Mouse (Mus musculus): ENCODE results near the gene Fam187b. TPM values are rescaled to one million over a fixed set of nuclear protein-coding genes. Genes with fewer than 3 reads are reported as not detected.
A peak's percentile ranks its signal among the peaks of the same experiment; 100 is the strongest.

Fam187b gene
- polyA plus RNA-seq, 1 experiment from 2014 or later = 6.5 TPM

DNA sequence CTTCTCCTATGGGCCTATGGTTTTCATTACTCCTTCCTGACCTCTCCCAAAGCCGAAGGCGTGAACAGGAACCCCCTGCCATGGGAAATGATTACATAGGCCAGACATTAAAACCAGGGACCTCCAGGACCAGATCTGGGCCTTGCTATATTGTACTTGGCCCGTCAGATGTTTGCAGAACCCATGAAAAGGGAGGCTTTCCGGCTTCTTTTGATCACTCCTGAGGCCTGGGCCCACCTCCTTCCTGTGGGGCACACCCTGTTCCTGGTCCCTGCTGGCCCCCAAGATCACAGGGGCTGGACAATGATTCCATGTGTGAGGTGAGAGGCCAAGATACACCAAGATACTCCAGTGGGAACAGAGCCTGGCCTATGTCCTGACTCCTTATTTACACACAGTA, 4.4 kb upstream of the Fam187b start:
- H3K36me3 ChIP-seq (ENCODE audit: control insufficient read depth, insufficient read depth, low read length) = 0 out of 2 replicates have a peak, but pooled peaks cover 3% of the 10 kb centered on the region
- H3K4me3 ChIP-seq (ENCODE audit: low read length) = no peak overlapping the region
- no peak for ATAC-seq (ENCODE audit: low read depth)
- no peak overlapping the region for H3K27ac ChIP-seq (ENCODE audit: low read length)
- no peak overlapping the region for H3K4me2 ChIP-seq (ENCODE audit: low read depth, low read length)
- no peaks in the 10 kb centered on the region for H3K9me3 ChIP-seq (ENCODE audit: control insufficient read depth, low read length)
- no peak overlapping the region for H3K9ac ChIP-seq (ENCODE audit: low read length)
- H3K27me3 ChIP-seq (ENCODE audit: control insufficient read depth, insufficient read depth, low read depth, low read length) = peaks cover 15% of the 10 kb centered on the region
- 67% methylated on average over 4 of the region's 4 CpGs for WGBS
- peaks cover 4% of the 10 kb centered on the region for H3K4me1 ChIP-seq (replicated peaks; ENCODE audit: control insufficient read depth, insufficient read depth, low read length)

DNA sequence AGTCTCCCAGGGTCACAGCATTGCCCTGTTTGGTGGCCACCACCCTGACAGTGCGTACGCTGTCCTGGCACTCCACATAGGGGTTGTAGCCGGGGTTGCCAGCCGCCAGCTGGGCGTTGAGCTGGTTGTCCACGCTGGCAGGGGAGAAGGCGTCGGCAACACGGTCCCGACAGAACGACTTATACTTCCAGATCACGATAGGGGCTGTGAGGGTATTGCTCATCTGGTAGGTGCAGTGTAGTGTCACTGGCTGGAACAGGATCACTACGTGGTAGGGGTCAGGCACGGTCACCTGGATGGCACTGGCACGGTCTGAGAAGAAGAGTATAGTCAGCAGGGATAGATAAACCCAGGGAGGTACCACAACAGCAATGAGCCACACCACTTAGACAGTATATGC, 1.7 kb upstream of the Fam187b start:
- peaks cover 15% of the 10 kb centered on the region for H3K27me3 ChIP-seq (ENCODE audit: control insufficient read depth, insufficient read depth, low read depth, low read length)
- H3K9me3 ChIP-seq (ENCODE audit: control insufficient read depth, low read length) = no peaks in the 10 kb centered on the region
- ATAC-seq (ENCODE audit: low read depth) = no peak
- peak overlapping the region; percentile 62 for H3K4me3 ChIP-seq (ENCODE audit: low read length)
- 79% methylated on average over 15 of the region's 15 CpGs for WGBS
- peak overlapping the region; percentile 74; the same call in 1 of the 2 replicates for H3K9ac ChIP-seq (ENCODE audit: low read length)
- H3K27ac ChIP-seq (ENCODE audit: low read length) = no peak overlapping the region
- H3K4me1 ChIP-seq (replicated peaks; ENCODE audit: control insufficient read depth, insufficient read depth, low read length) = peaks cover 6% of the 10 kb centered on the region
- H3K4me2 ChIP-seq (ENCODE audit: low read depth, low read length) = peak overlapping the region; percentile 65
- 0 out of 2 replicates have a peak, but pooled peaks cover 3% of the 10 kb centered on the region for H3K36me3 ChIP-seq (ENCODE audit: control insufficient read depth, insufficient read depth, low read length)

DNA sequence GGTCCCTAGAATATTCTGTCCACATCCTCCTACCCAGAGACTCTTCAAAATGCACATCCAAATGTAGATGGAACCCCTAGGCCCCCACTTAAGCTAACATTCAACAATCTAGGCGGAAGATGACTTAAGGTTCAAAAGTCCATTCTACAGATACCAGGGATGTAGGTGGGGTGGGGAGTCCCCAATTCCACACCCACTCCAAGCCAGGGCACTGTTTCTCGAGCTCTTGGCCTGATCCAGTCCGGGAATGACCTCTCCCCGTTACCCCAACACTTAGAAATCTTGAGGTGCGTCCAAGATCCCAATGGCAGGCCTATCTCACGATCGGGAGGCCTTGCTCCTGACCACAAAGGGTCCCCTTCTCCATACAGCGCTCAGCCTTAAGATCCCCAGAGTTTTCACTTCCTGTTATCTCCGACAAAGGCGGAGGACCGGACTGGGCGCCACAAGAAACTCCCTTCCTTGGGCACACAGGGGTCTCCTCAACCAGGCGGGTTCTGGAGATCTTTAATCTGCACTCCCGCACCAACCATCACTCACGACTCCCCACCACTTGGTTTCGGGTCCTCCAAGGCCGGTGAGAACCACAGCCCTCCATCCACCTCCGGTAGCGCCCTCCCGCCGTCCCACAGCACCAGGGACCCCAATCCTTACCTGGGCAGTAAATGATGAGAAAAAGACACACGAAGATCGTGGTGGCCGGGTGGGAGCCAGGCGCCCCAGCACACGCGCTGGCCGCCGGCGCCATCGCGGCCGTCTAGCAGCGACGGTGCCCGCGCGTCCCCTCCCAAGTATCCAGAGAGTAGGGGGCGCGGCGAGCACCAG, 952 bp upstream of the Fam187b start:
- Histone ChIP-seq H3K9ac (ENCODE audit: low read length) (peak overlapping the region; percentile 74), H3K9me3 (ENCODE audit: control insufficient read depth, low read length) (no peaks in the 10 kb centered on the region), H3K4me3 (ENCODE audit: low read length) (peak overlapping the region; percentile 62), H3K36me3 (ENCODE audit: control insufficient read depth, insufficient read depth, low read length) (0 out of 2 replicates have a peak, but pooled peaks cover 3% of the 10 kb centered on the region), H3K4me2 (ENCODE audit: low read depth, low read length) (peak overlapping the region; percentile 65), H3K27ac (ENCODE audit: low read length) (peak overlapping the region; percentile 96), H3K27me3 (ENCODE audit: control insufficient read depth, insufficient read depth, low read depth, low read length) (peaks cover 15% of the 10 kb centered on the region), H3K4me1 (replicated peaks; ENCODE audit: control insufficient read depth, insufficient read depth, low read length) (peaks cover 6% of the 10 kb centered on the region)
- peak; percentile 57 for ATAC-seq (ENCODE audit: low read depth)
- WGBS = 4% methylated on average over 41 of the region's 41 CpGs

DNA sequence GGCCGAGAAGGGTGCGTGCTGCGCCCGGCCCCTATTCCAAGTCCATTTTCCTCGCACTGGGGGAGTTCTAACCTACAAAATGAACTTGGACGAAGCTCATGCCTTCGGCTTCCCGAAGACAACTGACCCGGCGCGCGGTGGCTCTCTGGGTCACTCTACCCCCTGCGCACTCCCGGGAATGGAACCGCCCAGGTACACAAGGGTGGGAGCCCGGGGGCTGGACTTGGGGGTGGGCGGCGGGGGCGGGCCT, 414 bp upstream of the Fam187b start, which contains the start of gene Lsr:
Lsr (minus strand) TSS at position 214 of the 250 bp plus-strand sequence.
- under 1% methylated on average over 19 of the region's 19 CpGs for whole genome bisulfite sequencing
- H3K4me3 ChIP-seq (ENCODE audit: low read length) = peak within 1 kb of the TSS; percentile 62

DNA sequence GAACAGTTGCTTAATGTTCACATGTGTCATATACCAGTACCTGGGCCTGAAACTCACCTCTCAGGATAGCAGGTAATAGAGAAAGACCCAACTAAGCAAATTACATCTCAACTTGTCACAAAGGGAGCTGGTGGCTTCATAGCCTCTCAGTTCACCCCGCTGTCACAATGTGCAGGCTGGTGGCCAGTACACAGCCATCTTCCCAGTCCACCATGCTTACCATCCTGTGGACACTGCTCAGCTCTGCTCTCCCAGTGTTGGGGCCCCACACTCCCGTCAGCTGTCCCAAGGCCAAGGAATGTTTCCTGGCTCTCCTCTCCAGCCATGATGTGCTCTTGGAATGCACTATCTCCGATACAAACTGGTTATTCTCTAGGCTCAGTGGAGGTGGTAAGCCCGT, 8.1 kb downstream of the Fam187b start:
- no peak for ATAC-seq (ENCODE audit: low read depth)
- Histone ChIP-seq H3K4me1 (replicated peaks; ENCODE audit: control insufficient read depth, insufficient read depth, low read length) (no peaks in the 10 kb centered on the region), H3K27me3 (ENCODE audit: control insufficient read depth, insufficient read depth, low read depth, low read length) (no peaks in the 10 kb centered on the region), H3K27ac (ENCODE audit: low read length) (no peak overlapping the region), H3K9ac (ENCODE audit: low read length) (no peak overlapping the region), H3K9me3 (ENCODE audit: control insufficient read depth, low read length) (no peaks in the 10 kb centered on the region), H3K4me3 (ENCODE audit: low read length) (no peak overlapping the region), H3K36me3 (ENCODE audit: control insufficient read depth, insufficient read depth, low read length) (no peaks in the 10 kb centered on the region), H3K4me2 (ENCODE audit: low read depth, low read length) (no peak overlapping the region)
- WGBS = 85% methylated on average over 4 of the region's 4 CpGs

More for the DNA sequence above, 414 bp upstream of the Fam187b start, which contains the start of gene Lsr:
- ATAC-seq (ENCODE audit: low read depth) = peak; percentile 92
- Histone ChIP-seq H3K36me3 (ENCODE audit: control insufficient read depth, insufficient read depth, low read length) (0 out of 2 replicates have a peak, but pooled peaks cover 3% of the 10 kb centered on the region), H3K27me3 (ENCODE audit: control insufficient read depth, insufficient read depth, low read depth, low read length) (peaks cover 15% of the 10 kb centered on the region), H3K9ac (ENCODE audit: low read length) (peak within 1 kb of the TSS; percentile 74), H3K9me3 (ENCODE audit: control insufficient read depth, low read length) (no peaks in the 10 kb centered on the region), H3K4me2 (ENCODE audit: low read depth, low read length) (peak within 1 kb of the TSS; percentile 65), H3K27ac (ENCODE audit: low read length) (peak within 1 kb of the TSS; percentile 96), H3K4me1 (replicated peaks; ENCODE audit: control insufficient read depth, insufficient read depth, low read length) (peaks cover 6% of the 10 kb centered on the region)

DNA sequence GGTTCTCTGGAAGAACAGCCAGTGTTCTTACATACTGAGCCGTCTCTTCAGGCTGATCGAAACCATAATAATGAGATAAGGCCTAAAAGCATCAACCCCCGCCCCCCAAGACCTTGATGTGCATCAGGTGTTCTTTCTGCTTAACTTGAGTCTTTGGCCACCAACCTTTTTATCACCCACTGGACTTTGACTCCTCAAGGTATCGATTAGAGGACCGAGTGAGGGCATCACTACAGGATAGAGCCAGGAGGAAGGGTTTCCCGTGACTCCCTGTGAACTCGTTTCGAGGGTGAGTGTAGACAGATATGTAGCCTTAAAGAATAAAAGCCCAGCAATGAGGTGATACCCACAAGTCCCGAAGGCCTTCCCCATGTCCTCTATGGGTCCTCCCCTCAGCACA, 11.8 kb downstream of the Fam187b start:
- H3K36me3 ChIP-seq (ENCODE audit: control insufficient read depth, insufficient read depth, low read length) = no peaks in the 10 kb centered on the region
- H3K9me3 ChIP-seq (ENCODE audit: control insufficient read depth, low read length) = no peaks in the 10 kb centered on the region
- no peak overlapping the region for H3K27ac ChIP-seq (ENCODE audit: low read length)
- no peak overlapping the region for H3K4me2 ChIP-seq (ENCODE audit: low read depth, low read length)
- ATAC-seq (ENCODE audit: low read depth) = no peak
- no peak overlapping the region for H3K4me3 ChIP-seq (ENCODE audit: low read length)
- no peaks in the 10 kb centered on the region for H3K4me1 ChIP-seq (replicated peaks; ENCODE audit: control insufficient read depth, insufficient read depth, low read length)
- H3K9ac ChIP-seq (ENCODE audit: low read length) = no peak overlapping the region
- H3K27me3 ChIP-seq (ENCODE audit: control insufficient read depth, insufficient read depth, low read depth, low read length) = no peaks in the 10 kb centered on the region
- WGBS = 81% methylated on average over 9 of the region's 9 CpGs

DNA sequence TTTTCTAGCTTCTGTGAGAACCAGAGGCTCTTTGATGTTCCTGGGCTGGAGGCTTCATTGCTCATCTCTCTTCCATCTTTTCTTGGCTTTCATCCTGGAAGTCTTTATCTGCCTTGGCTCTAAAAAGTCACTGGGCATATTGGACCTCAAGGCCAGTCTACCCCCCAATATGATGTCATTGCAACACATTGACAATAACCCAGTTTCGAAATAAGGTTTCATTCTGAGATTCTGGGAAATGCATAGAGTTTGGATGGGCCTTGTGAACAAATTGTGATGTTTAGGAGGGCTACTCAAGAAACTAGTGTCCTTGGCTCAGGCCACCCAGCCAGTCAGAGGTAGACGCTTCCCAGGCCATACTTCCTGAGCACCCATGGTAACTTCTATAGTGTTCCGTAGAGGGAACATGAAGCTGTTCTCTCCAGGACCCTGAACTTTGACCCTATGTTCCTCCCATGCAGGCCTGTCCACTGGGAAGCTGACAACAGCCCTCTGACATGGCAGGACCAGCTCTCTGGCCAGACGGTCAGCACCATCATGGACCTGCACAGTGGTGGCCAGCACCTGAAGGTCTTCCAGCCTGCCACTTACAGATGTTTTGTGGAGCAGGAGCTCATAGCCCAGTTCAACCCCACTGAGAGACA, 15.1 kb downstream of the Fam187b start:
- no peak overlapping the region for H3K27ac ChIP-seq (ENCODE audit: low read length)
- H3K4me1 ChIP-seq (replicated peaks; ENCODE audit: control insufficient read depth, insufficient read depth, low read length) = no peaks in the 10 kb centered on the region
- no peaks in the 10 kb centered on the region for H3K9me3 ChIP-seq (ENCODE audit: control insufficient read depth, low read length)
- no peaks in the 10 kb centered on the region for H3K27me3 ChIP-seq (ENCODE audit: control insufficient read depth, insufficient read depth, low read depth, low read length)
- ATAC-seq (ENCODE audit: low read depth) = no peak
- WGBS = 87% methylated on average over 4 of the region's 4 CpGs
- H3K9ac ChIP-seq (ENCODE audit: low read length) = no peak overlapping the region
- H3K36me3 ChIP-seq (ENCODE audit: control insufficient read depth, insufficient read depth, low read length) = no peaks in the 10 kb centered on the region
- H3K4me3 ChIP-seq (ENCODE audit: low read length) = no peak overlapping the region
- H3K4me2 ChIP-seq (ENCODE audit: low read depth, low read length) = no peak overlapping the region

DNA sequence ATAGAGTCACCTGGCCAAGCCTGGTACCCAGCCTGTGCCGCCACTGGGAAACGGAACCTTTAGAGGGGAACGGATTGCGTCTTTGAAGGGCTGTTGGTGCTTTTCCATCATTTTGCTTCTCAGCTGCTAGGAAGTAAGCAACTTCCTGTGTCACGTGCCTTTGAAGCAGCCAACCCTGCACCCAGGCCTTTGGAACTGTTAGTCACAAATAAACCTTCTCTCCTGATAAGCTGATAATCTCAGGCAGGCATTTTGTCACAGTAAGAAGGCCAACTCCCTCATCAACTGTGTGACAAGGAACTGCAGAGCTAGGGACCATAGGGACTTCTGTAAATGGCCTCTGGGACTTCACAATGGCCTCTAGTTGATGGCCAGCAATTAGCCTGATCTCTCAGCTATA, 18.6 kb downstream of the Fam187b start:
- no peak overlapping the region for H3K9ac ChIP-seq (ENCODE audit: low read length)
- no peak overlapping the region for H3K4me3 ChIP-seq (ENCODE audit: low read length)
- no peaks in the 10 kb centered on the region for H3K27me3 ChIP-seq (ENCODE audit: control insufficient read depth, insufficient read depth, low read depth, low read length)
- peaks cover 5% of the 10 kb centered on the region; the same call in 1 of the 2 replicates for H3K9me3 ChIP-seq (ENCODE audit: control insufficient read depth, low read length)
- H3K4me1 ChIP-seq (replicated peaks; ENCODE audit: control insufficient read depth, insufficient read depth, low read length) = no peaks in the 10 kb centered on the region
- ATAC-seq (ENCODE audit: low read depth) = no peak
- no peak overlapping the region for H3K4me2 ChIP-seq (ENCODE audit: low read depth, low read length)
- H3K27ac ChIP-seq (ENCODE audit: low read length) = no peak overlapping the region
- H3K36me3 ChIP-seq (ENCODE audit: control insufficient read depth, insufficient read depth, low read length) = no peaks in the 10 kb centered on the region
- WGBS = 55% methylated on average over 5 of the region's 5 CpGs

DNA sequence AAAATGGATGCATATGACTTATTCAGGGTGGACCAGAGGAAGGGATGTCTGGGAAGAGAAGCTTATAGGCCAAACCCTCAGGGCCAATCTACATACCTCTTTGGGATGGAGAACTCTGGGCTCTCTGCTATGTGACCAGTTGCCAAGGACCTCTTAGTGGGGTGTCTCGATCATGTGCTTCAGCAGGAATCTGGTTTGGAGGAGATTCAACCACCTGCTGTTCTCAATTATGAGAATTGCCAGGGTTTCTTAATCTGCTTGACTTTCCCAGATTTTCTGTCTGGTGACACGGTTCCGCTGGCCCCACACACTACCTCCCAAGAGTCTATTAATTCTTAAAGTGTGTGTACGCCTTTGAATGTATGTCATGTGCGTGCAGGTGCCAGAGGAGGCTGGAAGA, 20.4 kb downstream of the Fam187b start:
- no peak overlapping the region for H3K4me3 ChIP-seq (ENCODE audit: low read length)
- H3K9me3 ChIP-seq (ENCODE audit: control insufficient read depth, low read length) = peaks cover 5% of the 10 kb centered on the region; the same call in 1 of the 2 replicates
- no peaks in the 10 kb centered on the region for H3K36me3 ChIP-seq (ENCODE audit: control insufficient read depth, insufficient read depth, low read length)
- H3K4me2 ChIP-seq (ENCODE audit: low read depth, low read length) = no peak overlapping the region
- H3K27ac ChIP-seq (ENCODE audit: low read length) = no peak overlapping the region
- no peaks in the 10 kb centered on the region for H3K4me1 ChIP-seq (replicated peaks; ENCODE audit: control insufficient read depth, insufficient read depth, low read length)
- WGBS = 86% methylated on average over 5 of the region's 5 CpGs
- H3K9ac ChIP-seq (ENCODE audit: low read length) = no peak overlapping the region
- ATAC-seq (ENCODE audit: low read depth) = no peak
- no peaks in the 10 kb centered on the region for H3K27me3 ChIP-seq (ENCODE audit: control insufficient read depth, insufficient read depth, low read depth, low read length)

Measured in lung, embryonic 16.5 days (tissue).